Mouse (Mus musculus) spleen, adult 2 months (tissue): ENCODE measurements around the gene Fndc5. TPM values are rescaled to one million over a fixed set of nuclear protein-coding genes. Genes with fewer than 3 reads are reported as not detected.

ENCODE experiments used
- DNase-seq, 2 experiments: peaks; one replicate each; pipeline versions ENCODE4 v3.0.0 to v3.0.0-alpha.2; 2012 to 2021; ENCODE audit warnings: low spot score in 2 of 2, low read depth in 1 of 2
- H3K27ac ChIP-seq: fragments of 200-500 bp; 2 replicates; pipeline ENCODE4 v1.5.1; 2012; ENCODE audit warnings: low read length, inconsistent platforms; ENCODE audit not compliant: insufficient read depth
- H3K27me3 ChIP-seq: fragments of 200-500 bp; 2 replicates; pipeline ENCODE4 v1.6.1; 2012; ENCODE audit warnings: mild to moderate bottlenecking, moderate library complexity, low read length, inconsistent platforms; ENCODE audit not compliant: control insufficient read depth, insufficient read depth
- H3K36me3 ChIP-seq: fragments of 200-500 bp; 2 replicates; pipeline ENCODE4 v1.6.1; 2012; ENCODE audit warnings: mild to moderate bottlenecking, low read length, inconsistent platforms; ENCODE audit not compliant: control insufficient read depth, insufficient read depth
- H3K4me1 ChIP-seq: fragments of 200-500 bp; 2 replicates; pipeline ENCODE4 v1.6.1; 2011; ENCODE audit warnings: inconsistent platforms; ENCODE audit not compliant: control insufficient read depth, insufficient read depth, insufficient read length
- H3K4me3 ChIP-seq: fragments of 200-500 bp; 2 replicates; pipeline ENCODE4 v1.5.1; 2011; ENCODE audit warnings: mild to moderate bottlenecking, inconsistent platforms; ENCODE audit not compliant: insufficient read depth, insufficient read length; ENCODE audit errors: extremely low read depth
- CTCF ChIP-seq: fragments of 200-500 bp; IDR thresholded peaks from 2 replicates; pipeline ENCODE4 v1.5.1; 2011; ENCODE audit warnings: mild to moderate bottlenecking, inconsistent platforms; ENCODE audit not compliant: insufficient read depth, insufficient read length, insufficient replicate concordance; ENCODE audit errors: extremely low read depth
- POLR2A ChIP-seq: fragments of 200-500 bp; IDR thresholded peaks from 2 replicates; pipeline ENCODE4 v1.6.1; 2011; ENCODE audit warnings: low read depth, low read length, inconsistent platforms
- WGBS: fragments of 180-500 bp; shearing (Covaris S2); methylation state at CpG from one replicate; pipeline ENCODE4 v1.1.7; 2018; 5-methylcytosine and 5-hydroxymethylcytosine counted together
- polyA plus RNA-seq: library from polyadenylated mRNA; depleted of rRNA; stranded (reverse); fragments of >200 nt; gene quantifications from 2 replicates; pipeline ENCODE4 v1.2.3, GENCODE M21; 2012

The Fndc5 gene
- polyA plus RNA-seq, 1 experiment = 0.70 TPM

DNA sequence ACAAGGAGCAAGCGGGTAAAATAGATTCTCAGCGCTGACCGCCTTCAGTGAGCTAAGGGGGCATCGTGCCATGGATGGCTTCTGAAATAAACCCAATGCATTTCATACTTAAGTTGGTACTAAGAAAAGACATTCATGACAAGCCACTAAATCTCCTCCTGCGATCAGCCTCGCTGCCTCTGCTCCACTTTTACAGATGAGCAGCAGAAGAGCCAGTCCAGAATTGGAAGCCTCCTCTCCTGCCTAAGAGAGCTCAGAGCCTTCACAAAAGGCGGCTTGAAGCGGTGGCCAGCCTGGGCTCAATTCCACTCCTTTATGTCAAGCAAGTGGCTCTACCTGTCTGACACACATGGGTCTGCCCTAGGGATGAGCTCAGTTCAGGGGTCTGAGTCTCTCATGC is 20.1 kb upstream of the Fndc5 start:
- Histone ChIP-seq H3K27ac (no peak overlapping the region), H3K4me3 (no peak overlapping the region), H3K36me3 (no peaks in the 10 kb centered on the region), H3K4me1 (no peaks in the 10 kb centered on the region; the same call in 1 of the 2 replicates), H3K27me3 (peaks cover 11% of the 10 kb centered on the region)
- no peak for DNase-seq
- TF ChIP-seq POLR2A (no peak), CTCF (no peak)
- WGBS = 94% methylated on average over 8 of the region's 8 CpGs

DNA sequence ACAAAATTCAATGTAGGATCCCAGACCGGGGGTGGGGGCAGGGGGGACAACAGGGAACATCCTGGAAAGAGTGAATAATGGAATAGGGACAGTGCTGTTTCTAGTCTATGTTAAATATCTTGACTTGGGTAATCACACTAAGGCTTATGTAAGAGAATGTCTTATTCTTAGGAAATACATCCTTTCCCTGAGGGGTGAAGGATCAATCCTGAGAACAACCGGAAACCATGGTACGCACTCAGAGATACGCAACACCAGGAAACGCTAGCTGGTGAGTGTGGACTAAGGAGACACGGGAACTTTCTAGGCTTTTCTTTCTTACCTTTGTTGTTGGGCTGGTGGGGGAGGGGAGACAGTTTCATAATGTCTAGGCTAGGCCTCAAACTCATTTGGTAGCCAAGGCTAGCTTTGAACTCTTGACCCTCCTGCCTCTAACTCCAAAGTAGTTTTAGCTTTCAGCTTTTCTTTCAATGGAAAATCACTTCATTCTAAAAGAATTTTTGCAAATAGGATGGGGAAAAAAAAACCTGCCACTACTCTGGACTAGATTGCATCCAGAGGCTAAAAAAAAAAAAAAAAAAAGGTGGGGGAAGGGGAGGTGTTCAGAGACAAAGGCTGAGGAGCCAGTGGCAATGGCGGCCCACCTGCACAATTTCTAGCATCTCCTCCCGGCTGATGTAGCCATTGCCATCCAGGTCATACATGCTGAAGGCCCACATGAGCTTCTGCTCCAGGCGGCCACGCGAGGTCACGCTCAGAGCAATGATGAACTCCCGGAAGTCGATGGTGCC is 18.9 kb upstream of the Fndc5 start:
- TF ChIP-seq POLR2A = no peak
- no peak for TF ChIP-seq CTCF
- WGBS = 89% methylated on average over 14 of the region's 14 CpGs

DNA sequence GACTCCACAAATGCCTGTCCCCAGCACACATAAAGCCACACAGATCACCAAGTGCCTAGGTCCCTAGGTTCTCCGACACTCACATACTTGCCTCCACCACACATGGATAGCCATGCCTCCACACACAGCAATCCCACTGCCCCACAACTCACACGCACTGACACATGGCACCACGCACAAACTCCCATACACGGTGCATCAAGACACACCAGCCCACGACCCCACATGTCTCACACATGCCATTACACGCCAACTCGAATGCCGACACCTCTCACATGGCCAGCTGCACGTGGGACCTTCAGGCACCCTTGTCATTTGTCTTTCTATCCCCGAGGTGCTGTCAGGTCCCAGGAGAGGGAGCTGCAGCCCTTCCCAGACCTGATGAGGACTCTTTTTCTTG is 17.1 kb upstream of the Fndc5 start:
- H3K4me3 ChIP-seq = no peak overlapping the region
- peaks cover 13% of the 10 kb centered on the region for H3K27me3 ChIP-seq
- H3K36me3 ChIP-seq = no peaks in the 10 kb centered on the region
- no peak overlapping the region for H3K27ac ChIP-seq
- no peaks in the 10 kb centered on the region; the same call in 1 of the 2 replicates for H3K4me1 ChIP-seq
- no peak for TF ChIP-seq CTCF
- TF ChIP-seq POLR2A = no peak
- 70% methylated on average over 10 of the region's 10 CpGs for WGBS
- no peak for DNase-seq

More for the DNA sequence above, 18.9 kb upstream of the Fndc5 start:
- no peaks in the 10 kb centered on the region; the same call in 1 of the 2 replicates for H3K4me1 ChIP-seq
- no peak for DNase-seq
- peaks cover 12% of the 10 kb centered on the region for H3K27me3 ChIP-seq
- H3K4me3 ChIP-seq = no peak overlapping the region
- H3K27ac ChIP-seq = no peak overlapping the region
- no peaks in the 10 kb centered on the region for H3K36me3 ChIP-seq

DNA sequence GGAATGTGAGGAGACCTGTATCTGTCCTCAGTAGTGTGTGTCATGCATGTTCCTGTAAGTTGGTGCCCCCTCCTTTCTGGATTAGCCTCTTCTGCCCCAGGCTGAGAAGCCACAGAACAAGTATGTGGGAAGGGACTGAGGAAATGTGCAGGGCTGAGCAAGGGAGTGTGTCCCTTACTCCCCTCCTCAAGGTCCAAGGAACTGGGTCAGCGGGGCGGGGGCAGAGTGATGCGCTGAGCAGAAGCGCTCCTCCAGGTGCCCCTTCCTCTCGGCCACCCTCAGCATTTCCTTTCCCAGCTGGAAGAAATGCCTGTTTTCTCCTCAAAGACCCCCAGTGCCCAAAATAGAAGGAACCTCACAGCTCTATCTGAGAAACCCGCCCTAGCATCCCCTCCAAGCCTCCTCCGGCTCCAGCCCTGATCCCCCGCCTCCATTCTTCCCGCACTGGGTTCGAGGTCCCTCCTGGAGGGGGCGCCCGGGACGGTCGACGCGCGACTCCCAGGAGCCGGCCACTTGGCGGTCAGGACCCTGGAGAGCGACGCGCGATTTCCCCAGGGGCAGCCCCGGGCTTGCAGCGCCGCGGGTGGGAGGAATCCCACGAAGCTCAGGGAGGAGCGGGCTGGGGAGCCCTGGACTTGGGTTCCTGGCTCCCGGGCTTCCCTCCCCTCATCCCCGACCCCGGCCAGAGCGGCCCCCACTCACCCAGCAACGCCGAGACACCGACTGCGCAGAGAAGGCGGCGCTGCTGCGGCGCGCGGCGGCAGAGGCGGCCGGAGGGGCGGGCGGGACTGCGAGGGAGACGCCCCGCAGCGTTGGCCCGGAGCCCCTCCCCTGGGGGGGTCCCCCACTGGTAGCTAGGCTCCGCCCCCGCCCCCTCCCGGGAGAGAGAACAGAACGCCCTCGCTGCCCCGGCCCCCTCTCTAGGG is 16.0 kb upstream of the Fndc5 start:
- TF ChIP-seq POLR2A (no peak), CTCF (no peak)
- Histone ChIP-seq H3K27me3 (peaks cover 17% of the 10 kb centered on the region), H3K27ac (no peak overlapping the region), H3K4me1 (no peaks in the 10 kb centered on the region; the same call in 1 of the 2 replicates), H3K4me3 (no peak overlapping the region; the same call in 1 of the 2 replicates), H3K36me3 (no peaks in the 10 kb centered on the region)
- WGBS = 2% methylated on average over 41 of the region's 59 CpGs
- DNase-seq = peak in 1 of 2 experiments; percentile 53

DNA sequence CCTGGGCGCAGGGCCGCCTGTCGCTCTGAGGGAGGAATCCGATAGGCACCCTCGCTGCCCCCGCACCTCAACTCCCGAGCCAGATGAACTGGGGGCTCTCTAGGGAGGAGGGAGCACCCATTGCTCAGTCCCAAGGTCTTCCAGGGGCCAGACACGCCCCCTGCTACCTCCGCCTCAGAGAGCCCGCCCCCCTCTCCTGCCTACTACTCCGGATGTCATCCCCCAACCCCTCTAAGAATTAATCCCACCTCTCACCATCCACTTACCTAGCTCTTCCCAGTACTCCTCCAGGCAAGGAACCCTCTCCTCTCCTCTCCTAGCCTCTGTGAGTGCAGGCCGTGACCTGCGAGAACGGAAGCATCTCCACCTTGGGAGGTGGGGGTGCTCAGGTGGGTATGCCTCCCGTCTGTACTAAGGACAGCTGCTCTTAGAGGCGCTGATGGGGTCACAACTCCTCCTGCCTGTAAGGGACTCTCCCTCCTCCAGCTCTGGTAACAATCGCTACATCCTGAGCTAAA is 15.2 kb upstream of the Fndc5 start, which contains the start of gene Hpca:
Hpca (minus strand) TSS at position 468 of the 518 bp plus-strand sequence.
- WGBS = 14% methylated on average over 17 of the region's 17 CpGs
- Histone ChIP-seq H3K4me1 (no peaks in the 10 kb centered on the region; the same call in 1 of the 2 replicates), H3K36me3 (no peaks in the 10 kb centered on the region), H3K27ac (no peak within 1 kb of the TSS), H3K27me3 (peaks cover 20% of the 10 kb centered on the region), H3K4me3 (no peak within 1 kb of the TSS; the same call in 1 of the 2 replicates)
- no peak for DNase-seq
- no peak for TF ChIP-seq POLR2A

DNA sequence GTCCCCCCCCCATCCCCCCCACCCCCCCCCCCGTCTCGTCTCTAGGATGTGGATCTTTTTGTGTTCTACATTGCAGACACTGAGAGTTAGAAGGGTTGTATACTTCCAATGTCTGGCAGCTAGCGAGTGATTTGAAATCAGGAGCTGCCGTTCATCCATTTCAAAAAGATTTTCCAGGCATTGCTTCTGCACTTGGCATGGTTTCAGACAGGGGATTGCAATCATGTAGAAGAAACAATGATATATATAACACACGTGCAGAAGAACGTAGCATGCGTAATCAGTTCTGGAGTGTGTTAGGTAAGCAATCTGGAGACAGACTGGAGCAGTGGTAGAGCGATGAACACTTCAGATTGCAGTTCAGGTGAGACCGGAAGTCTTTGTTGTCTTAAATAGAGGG is 14.7 kb upstream of the Fndc5 start:
- H3K4me1 ChIP-seq = no peaks in the 10 kb centered on the region; the same call in 1 of the 2 replicates
- peaks cover 20% of the 10 kb centered on the region for H3K27me3 ChIP-seq
- H3K4me3 ChIP-seq = no peak overlapping the region
- H3K27ac ChIP-seq = no peak overlapping the region
- DNase-seq = no peak
- H3K36me3 ChIP-seq = no peaks in the 10 kb centered on the region
- no peak for TF ChIP-seq CTCF
- no peak for TF ChIP-seq POLR2A
- 35% methylated on average over 9 of the region's 9 CpGs for WGBS
